Mouse (Mus musculus) intestine, embryonic 15.5 days (tissue): ENCODE data around the gene Fam78a. TPM values are rescaled to one million over a fixed set of nuclear protein-coding genes. Genes with fewer than 3 reads are reported as not detected.

ENCODE experiments used
- ATAC-seq: fragments of 200-750 bp; cut with Nextera tagmentation; 2 replicates; pipeline ENCODE4 v1.8.0; 2017; ENCODE audit warnings: moderate TSS enrichment, moderate library complexity
- H3K27ac ChIP-seq: fragments of 300-500 bp; sonication (generic); 2 replicates; pipeline ENCODE4 v1.5.1; 2015; ENCODE audit warnings: mild to moderate bottlenecking, inconsistent platforms
- H3K27me3 ChIP-seq: fragments of 300-500 bp; sonication (generic); replicated peaks from 2 replicates; pipeline ENCODE4 v1.6.1; 2015; ENCODE audit warnings: inconsistent platforms
- H3K36me3 ChIP-seq: fragments of 300-500 bp; sonication (generic); 2 replicates; pipeline ENCODE4 v1.6.1; 2015; ENCODE audit warnings: inconsistent platforms
- H3K4me1 ChIP-seq: fragments of 300-500 bp; sonication (generic); replicated peaks from 2 replicates; pipeline ENCODE4 v1.6.1; 2015; ENCODE audit warnings: inconsistent platforms
- H3K4me2 ChIP-seq: fragments of 300-500 bp; sonication (generic); replicated peaks from 2 replicates; pipeline ENCODE4 v1.6.1; 2015; ENCODE audit warnings: mild to moderate bottlenecking, inconsistent platforms
- H3K4me3 ChIP-seq: fragments of 300-500 bp; sonication (generic); replicated peaks from 2 replicates; pipeline ENCODE4 v1.5.1; 2015; ENCODE audit warnings: inconsistent platforms
- H3K9ac ChIP-seq: fragments of 300-500 bp; sonication (generic); 2 replicates; pipeline ENCODE4 v1.6.1; 2015; ENCODE audit warnings: inconsistent platforms
- H3K9me3 ChIP-seq: fragments of 300-500 bp; sonication (generic); 2 replicates; pipeline ENCODE4 v1.6.1; 2016; ENCODE audit warnings: inconsistent platforms
- WGBS: fragments of 180-500 bp; shearing (Covaris S2); methylation state at CpG from one replicate; pipeline ENCODE4 v1.1.7; 2015; 5-methylcytosine and 5-hydroxymethylcytosine counted together
- polyA plus RNA-seq: library from polyadenylated mRNA; unstranded; fragments of >200 nt; fragmentation: Nextera tagmentation; extraction: Ambion mirVana; gene quantifications from 2 replicates; pipeline ENCODE4 v1.2.1, GENCODE M21; 2015

The Fam78a gene
- polyA plus RNA-seq, 1 experiment from 2014 or later = 2.0 TPM

DNA sequence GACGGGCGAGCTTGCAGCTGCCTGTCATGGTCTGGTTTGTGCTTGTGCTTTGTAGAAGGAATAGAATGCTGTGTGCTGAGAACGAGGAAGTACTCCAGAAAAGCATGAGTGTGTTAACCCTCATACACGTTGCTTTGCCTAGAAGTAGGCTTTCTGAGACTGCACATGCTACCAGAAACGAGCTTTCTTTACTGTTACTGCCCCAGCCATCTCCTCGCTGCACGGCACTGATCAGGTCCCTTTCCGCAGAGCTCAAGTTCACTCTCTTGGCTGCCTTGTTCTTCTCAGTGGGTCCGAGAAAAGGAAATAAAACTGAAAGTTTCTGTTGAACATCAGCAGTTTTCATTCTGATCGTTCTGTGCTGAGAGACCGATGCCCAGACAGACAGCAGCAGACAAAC is 75.9 kb downstream of the Fam78a start:
- Histone ChIP-seq H3K4me1 (no peaks in the 10 kb centered on the region), H3K4me3 (no peak overlapping the region), H3K27me3 (no peaks in the 10 kb centered on the region), H3K9me3 (no peaks in the 10 kb centered on the region), H3K36me3 (peaks cover 36% of the 10 kb centered on the region), H3K27ac (no peak overlapping the region), H3K9ac (no peak overlapping the region), H3K4me2 (no peak overlapping the region)
- WGBS = 89% methylated on average over 11 of the region's 11 CpGs
- no peak for ATAC-seq

DNA sequence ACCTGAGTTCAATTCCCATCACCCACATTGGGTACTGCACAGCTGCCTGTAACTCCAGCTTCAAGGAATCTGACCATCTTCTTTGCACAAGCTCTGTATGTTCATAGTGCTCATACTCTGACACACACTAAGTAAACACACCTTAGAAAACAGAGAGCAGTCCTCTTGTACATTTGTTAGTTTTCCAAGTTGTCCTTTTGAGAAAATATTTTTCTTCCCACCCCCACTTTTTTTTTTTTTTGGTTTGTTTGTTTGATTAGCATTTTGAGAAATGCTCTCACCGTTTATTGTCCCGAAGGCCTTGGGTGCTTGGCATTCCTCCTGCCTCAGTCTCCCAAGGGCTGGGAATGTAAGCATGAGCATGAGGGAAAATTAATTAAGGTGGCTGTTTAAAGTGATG is 76.3 kb downstream of the Fam78a start:
- Histone ChIP-seq H3K27ac (no peak overlapping the region), H3K9me3 (no peaks in the 10 kb centered on the region), H3K4me2 (no peak overlapping the region), H3K9ac (no peak overlapping the region), H3K36me3 (peaks cover 36% of the 10 kb centered on the region), H3K4me3 (no peak overlapping the region), H3K4me1 (no peaks in the 10 kb centered on the region), H3K27me3 (no peaks in the 10 kb centered on the region)
- no peak for ATAC-seq
- WGBS = 82% methylated on average over 2 of the region's 2 CpGs

Other genes with a start within 250 kb of the Fam78a start
- 0.46 and 0.67 TPM in 2 replicates for gene Fibcd1, start 238.9 kb downstream of the Fam78a start, polyA plus RNA-seq
- gene Lamc3, start 197.6 kb downstream of the Fam78a start, polyA plus RNA-seq = 0.30 and 0.60 TPM in 2 replicates
- 11.6 and 12.4 TPM in 2 replicates for gene Aif1l, start 134.7 kb downstream of the Fam78a start, polyA plus RNA-seq
- 80.8 and 85.4 TPM in 2 replicates for gene Nup214, start 110.4 kb downstream of the Fam78a start, polyA plus RNA-seq
- gene Plpp7, start 10.7 kb upstream of the Fam78a start, polyA plus RNA-seq = 4.3 and 4.5 TPM in 2 replicates
- 32.5 and 36.1 TPM in 2 replicates for gene Prrc2b, start 66.2 kb upstream of the Fam78a start, polyA plus RNA-seq
- 26.0 and 26.8 TPM in 2 replicates for gene Pomt1, start 151.7 kb upstream of the Fam78a start, polyA plus RNA-seq
- gene Uck1, start 175.3 kb upstream of the Fam78a start, polyA plus RNA-seq = 64.7 and 69.0 TPM in 2 replicates
- 19.7 and 20.5 TPM in 2 replicates for gene Golga2, start 202.5 kb upstream of the Fam78a start, polyA plus RNA-seq
- gene Swi5, start 203.2 kb upstream of the Fam78a start, polyA plus RNA-seq = 387 and 409 TPM in 2 replicates